Mouse (Mus musculus): Measurements from ENCODE around the gene Lrrtm4.

DNA sequence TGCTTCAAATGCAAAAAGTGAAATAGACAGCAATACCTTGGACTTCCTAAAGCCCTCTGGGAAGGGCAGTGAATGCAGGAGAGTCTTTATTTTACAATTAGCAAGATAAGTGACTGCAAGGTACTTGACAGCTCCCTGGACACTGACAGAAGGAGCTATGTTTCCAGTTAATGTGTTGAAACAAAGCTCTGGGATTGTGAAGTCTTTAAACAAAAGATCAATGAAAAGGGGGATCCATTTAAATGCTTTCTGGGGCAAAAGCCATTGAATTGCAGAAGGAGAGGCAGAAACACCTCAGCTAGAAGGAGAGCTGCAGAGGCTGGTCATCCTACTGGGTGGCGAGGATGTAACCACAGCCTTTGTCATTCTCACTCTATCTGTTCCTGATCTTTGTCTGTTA is 571.1 kb downstream of the Lrrtm4 start:
- no peak for TF ChIP-seq EP300 (IDR thresholded peaks at IDR 0.05; ENCODE audit: low read depth in 1 of 2, low read length in 2 of 2)
- TF ChIP-seq USF1 (IDR thresholded peaks at IDR 0.05; ENCODE audit: low read depth, low read length), result no peak
- TF ChIP-seq CTCF (IDR thresholded peaks at IDR 0.05 in 2 of 3, conservative IDR thresholded peaks at IDR 0.05 in 1 of 3; ENCODE audit: control insufficient read depth in 1 of 3, insufficient read depth in 1 of 3, low read depth in 2 of 3, low read length in 3 of 3, poor library complexity in 1 of 3, severe bottlenecking in 1 of 3), result no peak
- TF ChIP-seq MAX (IDR thresholded peaks at IDR 0.05; ENCODE audit: low read length), result no peak
- no peak for TF ChIP-seq E2F4 (IDR thresholded peaks at IDR 0.05; ENCODE audit: borderline replicate concordance, low read depth, low read length)
- no peak for TF ChIP-seq ZC3H11A (IDR thresholded peaks at IDR 0.05; ENCODE audit: low read depth, low read length)
- no peak for TF ChIP-seq TAL1 (IDR thresholded peaks at IDR 0.05; ENCODE audit: low read length)
- no peak for TF ChIP-seq BHLHE40 (IDR thresholded peaks at IDR 0.05; ENCODE audit: borderline replicate concordance, low read depth, low read length)

All from MEL (cell line).